In genomic region chr7:19923797-19924196, GRCm38 (mm10) we compare ENCODE assay signal across 14 mouse cellular contexts. TPM values are rescaled to one million over a fixed set of nuclear protein-coding genes. Genes with fewer than 3 reads are reported as not detected.
DNase-seq lines count a peak whose midpoint lies in the region; ATAC-seq lines count a peak whose summit lies in the region.
"Had no signal": no experiment of that assay in that cellular context is flagged by ENCODE, and none has a peak within 500 bp of the region (broad histone marks: within the 10 kb centered on the region; RNA-seq: fewer than 3 reads in every experiment).

No protein-coding gene starts in this region.

- no peaks in the 10 kb centered on the region for H3K36me3 ChIP-seq in heart, embryonic 10.5 days
- H3K36me3 ChIP-seq in embryonic facial prominence, embryonic 10.5 days (replicated peaks): no peaks in the 10 kb centered on the region
- H3K36me3 ChIP-seq: lung, embryonic 15.5 days had no signal

- H3K27ac ChIP-seq in heart, embryonic 10.5 days: no peak overlapping the region
- no peak overlapping the region for H3K27ac ChIP-seq in embryonic facial prominence, embryonic 10.5 days (replicated peaks)
- H3K27ac ChIP-seq: lung, embryonic 15.5 days had no signal

- no peak for ATAC-seq in granulocyte monocyte progenitor cell, adult 5-6 weeks (replicated peaks; ENCODE audit: poor library complexity, severe bottlenecking)

- no peaks in the 10 kb centered on the region for H3K27me3 ChIP-seq in heart, embryonic 10.5 days (ENCODE audit: insufficient read depth, poor library complexity, severe bottlenecking)
- H3K27me3 ChIP-seq in embryonic facial prominence, embryonic 10.5 days (replicated peaks; ENCODE audit: low read depth, poor library complexity, severe bottlenecking): peaks cover 8% of the 10 kb centered on the region
- H3K27me3 ChIP-seq: lung, embryonic 15.5 days had no signal

- DNase-seq in heart, embryonic 10.5 days (ENCODE audit: low spot score): no peak
- no peak for DNase-seq in heart, adult 8-10 months (ENCODE audit: low spot score)
- peak; percentile 32 to 40 for DNase-seq in lung, postnatal 4 days
- no peak for DNase-seq in lung, postnatal 25 days (ENCODE audit: low spot score)
- peak; percentile 48 for DNase-seq in embryonic facial prominence, embryonic 10.5 days (ENCODE audit: low spot score)
- DNase-seq in thymus, postnatal 25 days: peak; percentile 54
- no peak for DNase-seq in Muller cell, postnatal 12 days (ENCODE audit: inconsistent ontology term)
- DNase-seq: cerebellum, adult 2 months; gastrocnemius, postnatal 14 days; kidney, postnatal 10 days had no signal

- no peaks in the 10 kb centered on the region for H3K9me3 ChIP-seq in heart, embryonic 10.5 days
- H3K9me3 ChIP-seq in embryonic facial prominence, embryonic 10.5 days: no peaks in the 10 kb centered on the region
- H3K9me3 ChIP-seq: lung, embryonic 15.5 days had no signal

- WGBS in heart, embryonic 10.5 days: 5% methylated on average over 10 of the region's 15 CpGs
- WGBS in embryonic facial prominence, embryonic 10.5 days: 8% methylated on average over 13 of the region's 15 CpGs

- peaks cover 15% of the 10 kb centered on the region for H3K4me1 ChIP-seq in heart, embryonic 10.5 days
- H3K4me1 ChIP-seq in embryonic facial prominence, embryonic 10.5 days: peaks cover 15% of the 10 kb centered on the region

- 0 out of 2 replicates have a peak overlapping the region, but pooled peaks have one; percentile 15 for H3K4me3 ChIP-seq in heart, embryonic 10.5 days
- peak overlapping the region; percentile 21; the same call in 1 of the 2 replicates for H3K4me3 ChIP-seq in embryonic facial prominence, embryonic 10.5 days
- H3K4me3 ChIP-seq: lung, embryonic 15.5 days had no signal

RNA-seq across cellular contexts. Expression of gene Pvr, which starts 2.8 kb away (rescaled TPM):
- 12.9 and 15.0 TPM in 2 replicates for polyA plus RNA-seq in heart, embryonic 10.5 days (2016; fragmentation: Nextera tagmentation; extraction: Ambion mirVana)
- total RNA-seq in heart, adult 8-10 months (2022): 10 to 100 TPM; 17.9 to 25.0 (median 20.5) TPM
- 8.2 and 8.8 TPM in 2 replicates for polyA plus RNA-seq in embryonic facial prominence, embryonic 10.5 days (2016; fragmentation: Nextera tagmentation; extraction: Ambion mirVana)
- total RNA-seq in granulocyte monocyte progenitor cell, adult 5-6 weeks (2014; fragmentation: Nextera tagmentation): 10.7 and 32.3 TPM in 2 replicates
- 10.9 and 11.3 TPM in 2 replicates for total RNA-seq in granulocyte monocyte progenitor cell, adult 5-6 weeks (2017)

RNA-seq across cellular contexts. Expression of gene Igsf23, which starts 26.8 kb away (rescaled TPM):
- 1.3 and 2.1 TPM in 2 replicates for polyA plus RNA-seq in heart, embryonic 10.5 days (2016; fragmentation: Nextera tagmentation; extraction: Ambion mirVana)
- 1 to 10 TPM; 1.4 to 2.1 (median 1.6) TPM for total RNA-seq in heart, adult 8-10 months (2022)
- polyA plus RNA-seq in embryonic facial prominence, embryonic 10.5 days (2016; fragmentation: Nextera tagmentation; extraction: Ambion mirVana): 0.21 TPM in 1 of 2 replicates, not detected in the other
- 3.4 TPM in 1 of 2 replicates, not detected in the other for total RNA-seq in granulocyte monocyte progenitor cell, adult 5-6 weeks (2014; fragmentation: Nextera tagmentation)
- total RNA-seq in granulocyte monocyte progenitor cell, adult 5-6 weeks (2017): not detected in 2 replicates
- total RNA-seq: gastrocnemius, postnatal 14 days; left cerebral cortex, postnatal 25 days had no signal
- polyA plus RNA-seq: cerebellum, adult 2 months; neural tube, embryonic 11.5 days had no signal

RNA-seq across cellular contexts. Expression of gene Ceacam19, which starts 36.0 kb away (rescaled TPM):
- polyA plus RNA-seq in heart, embryonic 10.5 days (2016; fragmentation: Nextera tagmentation; extraction: Ambion mirVana): not detected in 2 replicates
- not detected for total RNA-seq in heart, adult 8-10 months (2022)
- not detected in 2 replicates for polyA plus RNA-seq in embryonic facial prominence, embryonic 10.5 days (2016; fragmentation: Nextera tagmentation; extraction: Ambion mirVana)
- not detected in 2 replicates for total RNA-seq in granulocyte monocyte progenitor cell, adult 5-6 weeks (2014; fragmentation: Nextera tagmentation)
- total RNA-seq in granulocyte monocyte progenitor cell, adult 5-6 weeks (2017): not detected in 2 replicates
- total RNA-seq: gastrocnemius, postnatal 14 days; left cerebral cortex, postnatal 25 days had no signal
- polyA plus RNA-seq: cerebellum, adult 2 months; lung, embryonic 15.5 days; neural tube, embryonic 11.5 days had no signal

RNA-seq across cellular contexts. Expression of gene Ceacam20, which starts 41.4 kb away (rescaled TPM):
- polyA plus RNA-seq in heart, embryonic 10.5 days (2016; fragmentation: Nextera tagmentation; extraction: Ambion mirVana): not detected in 2 replicates
- total RNA-seq in heart, adult 8-10 months (2022): not detected
- not detected in 2 replicates for polyA plus RNA-seq in embryonic facial prominence, embryonic 10.5 days (2016; fragmentation: Nextera tagmentation; extraction: Ambion mirVana)
- total RNA-seq in granulocyte monocyte progenitor cell, adult 5-6 weeks (2014; fragmentation: Nextera tagmentation): not detected in 2 replicates
- not detected in 2 replicates for total RNA-seq in granulocyte monocyte progenitor cell, adult 5-6 weeks (2017)
- total RNA-seq: gastrocnemius, postnatal 14 days; left cerebral cortex, postnatal 25 days had no signal
- polyA plus RNA-seq: cerebellum, adult 2 months; lung, embryonic 15.5 days; neural tube, embryonic 11.5 days had no signal

Comparison
In these comparisons a context has a peak if more than half of its experiments do, and no peak if none do; other contexts are left out.
1. DNase-seq: peak in lung, postnatal 4 days (2 of 2), embryonic facial prominence, embryonic 10.5 days (single experiment) and thymus, postnatal 25 days (single experiment); none in heart, embryonic 10.5 days (single experiment), heart, adult 8-10 months (single experiment), lung, postnatal 25 days (single experiment) and Muller cell, postnatal 12 days (single experiment).